Mouse (Mus musculus) megakaryocyte, embryonic 14.5 days (primary cell): Measurements from ENCODE around the gene Selenon. TPM values are rescaled to one million over a fixed set of nuclear protein-coding genes. Genes with fewer than 3 reads are reported as not detected.

Experiments used
- H3K27me3 ChIP-seq: replicated peaks from 2 replicates; pipeline ENCODE3; 2012; ENCODE audit warnings: inconsistent platforms
- H3K36me3 ChIP-seq: replicated peaks from 2 replicates; pipeline ENCODE3; 2012; ENCODE audit warnings: low read length, inconsistent platforms, mixed read lengths
- H3K4me1 ChIP-seq: 2 replicates; pipeline ENCODE4 v1.6.1; 2012; ENCODE audit warnings: inconsistent platforms
- H3K4me3 ChIP-seq: replicated peaks from 2 replicates; pipeline ENCODE3; 2012; ENCODE audit warnings: moderate library complexity, mild to moderate bottlenecking, inconsistent platforms
- H3K9me3 ChIP-seq: 2 replicates; pipeline ENCODE4 v1.6.1; 2012; ENCODE audit warnings: inconsistent platforms
- FLI1 ChIP-seq: IDR thresholded peaks from 2 replicates; pipeline ENCODE4 v1.6.1; 2012; ENCODE audit warnings: low read length, inconsistent platforms, mixed read lengths
- GATA1 ChIP-seq: IDR thresholded peaks from 3 replicates; pipeline ENCODE4 v1.6.1; 2012; ENCODE audit warnings: mixed read lengths, low read length, inconsistent platforms, borderline replicate concordance
- polyA plus RNA-seq: library from polyadenylated mRNA; stranded (reverse); fragments of >175 nt; gene quantifications from 2 replicates; pipeline ENCODE4 v1.2.3, GENCODE M21; 2012; ENCODE audit warnings: low replicate concordance; ENCODE audit not compliant: insufficient read depth

Gene Selenon
- polyA plus RNA-seq = 7.1 and 9.1 TPM in 2 replicates

GRCm38 (mm10) chr4:134551494-134552316, at the start of gene Selenon:
Selenon (minus strand) TSS chr4:134552166.
- Histone ChIP-seq H3K27me3 (peaks cover 33% of the 10 kb centered on the region), H3K4me1 (peaks cover 36% of the 10 kb centered on the region), H3K9me3 (peaks cover 14% of the 10 kb centered on the region), H3K4me3 (peak within 1 kb of the TSS; percentile 92), H3K36me3 (peaks cover 37% of the 10 kb centered on the region)
- TF ChIP-seq GATA1 (no peak), FLI1 (no peak)

GRCm38 (mm10) chr4:134601404-134601803, 49.4 kb upstream of the Selenon start:
- Histone ChIP-seq H3K27me3 (peaks cover 89% of the 10 kb centered on the region), H3K36me3 (peaks cover 3% of the 10 kb centered on the region), H3K4me3 (peak overlapping the region; percentile 29), H3K9me3 (peaks cover 9% of the 10 kb centered on the region), H3K4me1 (peaks cover 70% of the 10 kb centered on the region)
- no peak for TF ChIP-seq FLI1

DNA sequence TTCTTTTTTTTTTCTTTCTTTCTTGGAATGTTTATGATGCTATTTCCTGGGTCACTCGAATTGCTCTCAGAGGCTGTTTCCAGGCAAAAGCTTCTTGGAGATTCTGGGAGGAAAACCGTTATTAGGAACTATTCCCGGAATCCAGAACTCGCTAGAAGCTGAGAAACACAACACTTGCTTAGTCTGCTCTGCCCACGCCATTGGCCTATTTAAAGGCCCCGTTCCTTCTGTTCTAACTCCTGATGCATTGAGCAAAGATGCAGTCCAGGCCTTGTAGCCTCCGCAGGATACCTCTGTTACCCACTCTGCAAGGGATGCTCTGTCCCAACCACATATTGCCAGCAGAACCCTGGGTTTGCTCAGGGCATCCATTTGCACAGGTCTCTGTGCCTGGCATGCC, 48.8 kb upstream of the Selenon start:
- H3K4me3 ChIP-seq = peak overlapping the region; percentile 10
- H3K4me1 ChIP-seq = peaks cover 65% of the 10 kb centered on the region
- peaks cover 82% of the 10 kb centered on the region for H3K27me3 ChIP-seq
- H3K9me3 ChIP-seq = peaks cover 14% of the 10 kb centered on the region
- peaks cover 4% of the 10 kb centered on the region for H3K36me3 ChIP-seq
- TF ChIP-seq FLI1 = no peak
- TF ChIP-seq GATA1 = no peak

DNA sequence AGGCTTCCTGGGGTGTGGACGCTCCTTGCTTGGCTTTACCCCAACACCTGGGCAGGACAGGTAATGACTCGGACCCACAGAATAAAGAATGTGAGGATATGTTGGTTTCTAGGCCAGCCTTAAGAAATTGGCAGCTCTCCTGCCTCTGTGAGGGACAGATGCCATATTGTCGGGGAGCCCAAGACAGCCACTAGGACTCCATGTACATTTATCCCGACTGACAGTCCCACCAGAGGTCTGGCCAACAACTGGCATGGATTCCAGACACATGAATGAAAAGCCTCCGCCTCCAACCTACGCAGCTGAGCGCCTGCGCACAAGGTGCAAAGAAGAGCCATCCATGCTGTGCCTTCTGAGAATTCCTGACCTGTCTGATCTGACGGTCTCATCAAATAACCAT, 48.1 kb upstream of the Selenon start:
- Histone ChIP-seq H3K9me3 (peaks cover 20% of the 10 kb centered on the region), H3K36me3 (peaks cover 4% of the 10 kb centered on the region), H3K27me3 (peaks cover 76% of the 10 kb centered on the region), H3K4me3 (no peak overlapping the region), H3K4me1 (peaks cover 63% of the 10 kb centered on the region)
- no peak for TF ChIP-seq FLI1
- TF ChIP-seq GATA1 = no peak

DNA sequence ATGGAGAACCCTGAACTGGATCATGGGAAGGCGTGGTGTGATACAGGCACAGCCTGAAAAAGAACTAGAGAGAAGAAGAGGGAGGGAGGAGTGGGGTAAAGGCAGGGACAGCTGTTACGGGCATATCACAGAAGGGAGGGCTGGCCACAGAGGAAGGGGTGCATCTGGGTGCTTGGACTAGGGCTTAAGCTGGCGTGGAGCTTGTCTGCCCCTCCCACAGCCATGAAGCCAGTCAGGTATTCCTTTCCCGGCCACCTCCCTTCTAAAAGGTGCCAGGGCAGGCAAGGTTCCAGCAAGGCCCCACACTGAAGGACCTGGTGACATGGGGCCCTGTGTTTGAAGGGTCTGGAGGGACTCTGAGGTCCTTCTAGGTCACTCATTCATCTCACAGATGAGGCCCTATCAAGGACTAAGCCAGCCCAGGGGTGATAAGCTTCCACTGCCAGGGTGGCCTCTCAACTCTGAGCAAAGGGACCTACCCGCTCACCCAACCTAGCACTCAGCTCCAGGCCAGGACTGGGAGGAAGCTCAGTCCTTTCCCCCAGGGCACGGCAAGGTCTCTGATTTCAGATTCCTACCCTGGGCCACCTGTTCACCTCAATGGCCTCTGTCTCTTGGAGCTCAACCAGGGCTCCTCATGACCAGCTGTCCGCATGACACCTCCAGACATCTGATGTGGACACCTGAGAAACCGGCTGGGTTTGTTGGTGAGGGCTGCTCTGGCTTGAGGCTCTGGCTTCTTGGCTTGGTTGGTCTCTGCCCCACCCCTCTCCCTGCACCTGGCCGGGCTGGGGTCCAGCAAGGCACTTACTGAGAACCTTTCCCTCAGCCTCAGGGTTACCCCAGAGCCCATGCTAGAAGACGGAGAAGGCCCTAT, 45.1 kb upstream of the Selenon start:
- peaks cover 40% of the 10 kb centered on the region for H3K4me1 ChIP-seq
- peaks cover 38% of the 10 kb centered on the region for H3K9me3 ChIP-seq
- TF ChIP-seq GATA1 (no peak), FLI1 (no peak)

GRCm38 (mm10) chr4:134594731-134595439, 42.9 kb upstream of the Selenon start:
- H3K27me3 ChIP-seq = peaks cover 62% of the 10 kb centered on the region
- peaks cover 38% of the 10 kb centered on the region for H3K9me3 ChIP-seq
- TF ChIP-seq GATA1 (no peak), FLI1 (no peak)
- H3K4me1 ChIP-seq = peaks cover 25% of the 10 kb centered on the region
- peak overlapping the region; percentile 3 for H3K4me3 ChIP-seq
- peaks cover 6% of the 10 kb centered on the region for H3K36me3 ChIP-seq

More for the DNA sequence above, 45.1 kb upstream of the Selenon start:
- H3K4me3 ChIP-seq = no peak overlapping the region
- peaks cover 63% of the 10 kb centered on the region for H3K27me3 ChIP-seq
- peaks cover 6% of the 10 kb centered on the region for H3K36me3 ChIP-seq

DNA sequence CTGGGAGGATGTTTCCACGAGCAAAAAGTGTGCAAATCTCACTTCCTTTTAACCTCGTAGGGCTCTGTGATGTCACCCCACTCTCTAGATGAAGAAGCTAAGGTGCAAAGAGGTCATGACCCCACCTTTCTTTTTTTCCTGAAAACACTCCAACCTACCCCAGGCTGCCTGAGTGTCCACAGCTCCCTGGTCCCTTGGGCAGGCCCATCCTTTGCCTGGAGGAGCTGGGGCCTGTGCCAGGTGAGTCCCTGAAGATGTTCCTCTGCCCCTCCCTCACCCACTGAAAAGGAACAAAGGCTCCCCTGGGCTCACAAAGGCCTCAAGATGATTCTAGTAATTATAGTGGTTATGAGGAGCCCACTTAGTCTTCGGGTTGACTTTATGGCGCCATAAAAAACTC, 40.5 kb upstream of the Selenon start:
- no peak for TF ChIP-seq GATA1
- no peak for TF ChIP-seq FLI1
- peaks cover 6% of the 10 kb centered on the region for H3K36me3 ChIP-seq
- peaks cover 47% of the 10 kb centered on the region for H3K9me3 ChIP-seq
- peaks cover 43% of the 10 kb centered on the region for H3K4me1 ChIP-seq
- peaks cover 58% of the 10 kb centered on the region for H3K27me3 ChIP-seq
- no peak overlapping the region for H3K4me3 ChIP-seq

DNA sequence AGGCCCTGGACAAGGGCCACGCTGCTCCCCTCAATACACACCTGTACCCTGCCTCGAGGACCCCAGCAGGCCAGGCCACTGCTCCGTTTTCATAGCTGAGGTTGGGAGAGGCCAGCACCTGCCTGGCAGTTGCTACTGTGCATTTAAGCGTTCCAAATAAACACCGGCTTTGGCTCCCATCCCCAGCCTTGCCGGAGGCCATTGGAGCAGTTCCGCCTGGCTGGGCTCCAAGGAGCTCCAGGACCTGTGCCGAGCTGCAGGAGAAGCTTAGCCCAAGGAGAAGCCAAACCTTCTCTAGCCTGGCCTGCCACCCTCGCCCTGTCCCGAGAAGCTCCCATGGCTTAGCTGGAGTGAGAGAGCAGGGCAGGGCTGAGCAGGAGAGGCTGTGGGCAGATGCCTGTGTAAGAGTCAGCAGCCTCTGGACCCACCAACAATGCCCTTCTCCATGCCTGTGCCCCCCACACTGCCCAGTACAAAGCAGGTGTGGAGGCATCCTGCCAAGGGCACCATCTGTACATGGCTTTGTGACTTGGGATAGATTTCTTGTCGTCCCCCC, 39.6 kb upstream of the Selenon start:
- Histone ChIP-seq H3K27me3 (peaks cover 50% of the 10 kb centered on the region), H3K9me3 (peaks cover 40% of the 10 kb centered on the region), H3K36me3 (peaks cover 5% of the 10 kb centered on the region), H3K4me3 (no peak overlapping the region), H3K4me1 (peaks cover 39% of the 10 kb centered on the region)
- TF ChIP-seq GATA1 = no peak
- TF ChIP-seq FLI1 = no peak
